Mouse (Mus musculus): ENCODE measurements around the gene Gata3. TPM values are rescaled to one million over a fixed set of nuclear protein-coding genes. Genes with fewer than 3 reads are reported as not detected.

Gata3 gene
- 15.0 TPM for polyA plus RNA-seq (2014; fragmentation: Illumina TruSeq; extraction: RNeasy Lipid Tissue Mini Kit (QIAGEN cat#74804); ENCODE audit: low read depth, low replicate concordance)

DNA sequence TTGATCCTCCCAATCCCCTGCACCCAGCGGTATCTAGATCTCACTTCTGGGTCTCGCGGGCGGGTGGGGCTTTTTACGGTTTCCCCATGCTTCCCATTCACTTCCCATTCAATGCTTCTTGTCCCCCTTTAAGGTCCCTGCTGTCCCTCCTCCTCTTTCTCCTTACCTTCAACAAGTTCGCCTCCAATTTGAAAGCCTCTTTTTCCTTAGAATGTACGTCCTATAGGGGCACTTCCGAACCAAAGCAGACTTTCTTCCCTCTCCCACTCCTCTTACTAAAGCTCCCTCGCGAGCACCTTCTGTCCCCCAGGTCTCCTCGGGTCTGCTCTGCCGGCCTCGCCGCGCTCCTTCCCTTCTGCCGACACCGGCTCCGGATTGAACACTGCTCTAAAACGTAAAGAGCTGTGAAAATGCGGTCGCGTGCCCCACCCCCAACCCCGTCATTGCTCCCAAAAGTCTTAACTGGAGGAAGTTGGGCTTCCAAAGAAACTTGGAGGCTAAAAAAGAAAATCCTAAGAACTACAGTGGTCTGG lies at the start of gene Gata3:
Gene Gata3, minus strand, starts transcription at position 384 of the 533 bp plus-strand sequence.

DNA sequence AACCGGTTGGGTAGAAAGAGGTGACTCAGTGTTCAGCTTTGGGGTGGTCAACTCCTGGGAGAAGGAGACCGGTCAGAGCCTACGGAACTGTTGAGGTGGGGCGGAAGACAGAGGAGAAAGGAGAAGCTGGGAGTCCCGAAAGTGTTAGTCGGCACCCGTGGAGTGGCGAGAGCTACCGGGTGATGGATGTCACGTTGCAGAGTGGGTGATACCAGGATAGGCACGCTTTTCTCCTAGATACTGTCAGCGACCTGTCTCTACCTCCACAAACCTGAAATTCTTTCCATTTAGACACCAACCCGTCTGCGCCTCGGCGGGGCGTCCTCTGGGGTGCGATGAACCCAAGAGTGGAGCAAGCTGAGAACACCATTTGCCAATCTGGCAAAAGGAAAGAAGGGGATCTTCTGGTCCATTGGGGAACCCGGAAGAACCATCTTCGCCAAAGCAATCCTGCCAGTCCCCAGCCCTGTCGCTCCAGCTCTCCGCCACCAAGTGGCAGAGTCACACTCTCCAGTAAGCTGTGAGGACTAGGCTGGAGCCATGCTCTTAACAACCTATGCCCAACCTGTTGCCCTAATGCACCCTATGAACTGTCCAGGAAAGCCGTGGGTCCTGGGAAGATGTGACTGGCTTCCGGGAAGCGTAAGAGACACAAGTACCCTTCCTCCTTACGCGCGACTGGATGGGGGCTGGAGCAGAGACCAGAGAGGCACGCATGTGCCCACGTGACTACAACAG lies 752 bp downstream of the Gata3 start, which contains the start of gene 9230102O04Rik:
Gene 9230102O04Rik, minus strand, starts transcription at position 628 of the 738 bp plus-strand sequence.

DNA sequence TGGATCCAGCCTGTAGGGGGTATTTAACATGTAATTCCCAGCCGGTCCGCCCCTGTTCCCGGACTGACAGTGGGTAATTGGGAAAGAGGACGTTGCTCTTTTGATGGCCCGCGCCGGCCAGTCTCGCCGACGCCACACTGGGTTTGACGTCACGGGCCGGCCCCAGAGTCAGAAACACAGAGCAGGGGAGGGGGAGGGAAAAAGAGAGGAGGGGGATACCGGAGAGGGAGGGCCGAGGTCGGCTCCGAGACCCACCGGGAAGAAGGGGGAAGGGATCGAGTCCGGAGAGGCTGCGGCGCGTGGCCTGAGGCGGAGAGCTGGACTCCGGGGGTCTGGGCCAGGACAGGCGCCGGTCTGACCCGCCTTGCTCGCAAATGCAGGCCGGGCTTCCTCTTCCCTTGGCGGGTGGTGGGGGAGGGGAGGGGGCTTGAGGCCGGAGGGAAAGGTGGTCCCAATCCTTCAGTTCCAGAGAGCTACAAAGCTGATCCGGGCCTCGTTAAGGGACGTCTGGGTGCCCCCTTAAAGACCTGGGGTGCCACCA lies 8.7 kb downstream of the Gata3 start, which contains the start of gene 4930412O13Rik:
Gene 4930412O13Rik, plus strand, starts transcription at position 202 of the 541 bp plus-strand sequence.

Other genes with a start within 250 kb of the Gata3 start
- gene 4930412O13Rik, start 8.8 kb downstream of the Gata3 start, polyA plus RNA-seq (2014; fragmentation: Illumina TruSeq; extraction: RNeasy Lipid Tissue Mini Kit (QIAGEN cat#74804); ENCODE audit: low read depth, low replicate concordance): 5.8 TPM
- gene 9230102O04Rik, start 494 bp downstream of the Gata3 start, polyA plus RNA-seq (2014; fragmentation: Illumina TruSeq; extraction: RNeasy Lipid Tissue Mini Kit (QIAGEN cat#74804); ENCODE audit: low read depth, low replicate concordance): 4.9 TPM
- 9.2 TPM for gene Taf3, start 158.6 kb upstream of the Gata3 start, polyA plus RNA-seq (2014; fragmentation: Illumina TruSeq; extraction: RNeasy Lipid Tissue Mini Kit (QIAGEN cat#74804); ENCODE audit: low read depth, low replicate concordance)
- 346 TPM for gene Atp5c1, start 190.5 kb upstream of the Gata3 start, polyA plus RNA-seq (2014; fragmentation: Illumina TruSeq; extraction: RNeasy Lipid Tissue Mini Kit (QIAGEN cat#74804); ENCODE audit: low read depth, low replicate concordance)
- gene Kin, start 190.6 kb upstream of the Gata3 start, polyA plus RNA-seq (2014; fragmentation: Illumina TruSeq; extraction: RNeasy Lipid Tissue Mini Kit (QIAGEN cat#74804); ENCODE audit: low read depth, low replicate concordance): 14.9 TPM
- 6.3 TPM for gene Itih2, start 241.4 kb upstream of the Gata3 start, polyA plus RNA-seq (2014; fragmentation: Illumina TruSeq; extraction: RNeasy Lipid Tissue Mini Kit (QIAGEN cat#74804); ENCODE audit: low read depth, low replicate concordance)

Data from adipose tissue, adult 10 weeks (tissue).